Mouse (Mus musculus): ENCODE measurements around the gene Sphk2.

DNA sequence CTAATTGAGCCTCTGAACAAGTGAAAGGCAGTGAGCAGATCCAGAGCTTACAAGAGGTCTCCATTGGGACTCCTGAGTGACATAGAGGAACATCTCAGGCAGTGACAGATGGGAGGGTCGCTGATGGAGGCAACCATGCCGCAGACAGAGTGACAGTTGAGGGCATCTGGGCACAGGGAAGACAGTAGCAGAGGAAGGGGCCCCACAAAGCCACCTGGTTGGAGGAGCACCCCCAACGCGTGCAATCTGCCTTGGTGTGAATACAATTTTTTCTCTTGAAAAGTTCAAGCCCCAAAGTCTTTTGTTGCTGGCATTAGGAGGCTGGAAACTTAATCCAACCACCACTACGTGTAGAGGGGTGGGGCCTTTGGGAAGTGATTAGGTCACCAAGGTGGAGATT, 42.3 kb upstream of the Sphk2 start:
- no peak for TF ChIP-seq CTCF (IDR thresholded peaks at IDR 0.05; ENCODE audit: low read depth)
- no peak for TF ChIP-seq EP300 (IDR thresholded peaks at IDR 0.05; ENCODE audit: low read depth)
